Mouse (Mus musculus): ENCODE measurements at regions not wholly inside any gene's neighbourhood (a gene's known extent, or its start where the extent isn't known, plus 50 kb on each side); places are given as distances from the start of the nearest gene placed in this dataset.
A peak's percentile ranks its signal among the peaks of the same experiment; 100 is the strongest.

- no peaks in the 10 kb centered on the region for H3K27me3 ChIP-seq
- WGBS = 89% methylated on average over 1 of the region's 1 CpGs
- no peaks in the 10 kb centered on the region for H3K9me3 ChIP-seq (replicated peaks)
- H3K9ac ChIP-seq = no peak overlapping the region
- no peak overlapping the region for H3K4me3 ChIP-seq
- no peak overlapping the region for H3K27ac ChIP-seq
- no peak overlapping the region for H3K4me2 ChIP-seq
- no peaks in the 10 kb centered on the region for H3K4me1 ChIP-seq
- H3K36me3 ChIP-seq (ENCODE audit: poor library complexity, severe bottlenecking) = no peaks in the 10 kb centered on the region
- ATAC-seq = no peak
These were observed 108.1 kb downstream of the Gm10184 start for GRCm38 (mm10) chr17:89802148-89802547.

GRCm38 (mm10) chr17:89777570-89777969 lies 132.7 kb downstream of the Gm10184 start:
- H3K27ac ChIP-seq = no peak overlapping the region
- WGBS = 92% methylated on average over 3 of the region's 3 CpGs

GRCm38 (mm10) chr17:89766229-89766875 lies 143.9 kb downstream of the Gm10184 start:
- Histone ChIP-seq H3K9ac (no peak overlapping the region), H3K27me3 (no peaks in the 10 kb centered on the region), H3K9me3 (replicated peaks) (no peaks in the 10 kb centered on the region), H3K36me3 (ENCODE audit: poor library complexity, severe bottlenecking) (no peaks in the 10 kb centered on the region), H3K4me1 (no peaks in the 10 kb centered on the region), H3K4me3 (no peak overlapping the region), H3K27ac (no peak overlapping the region), H3K4me2 (no peak overlapping the region)
- 88% methylated on average over 1 of the region's 1 CpGs for WGBS
- no peak for ATAC-seq

More at GRCm38 (mm10) chr17:89777570-89777969, 132.7 kb downstream of the Gm10184 start:
- Histone ChIP-seq H3K4me3 (no peak overlapping the region), H3K36me3 (ENCODE audit: poor library complexity, severe bottlenecking) (no peaks in the 10 kb centered on the region), H3K9ac (no peak overlapping the region), H3K4me1 (no peaks in the 10 kb centered on the region), H3K27me3 (no peaks in the 10 kb centered on the region), H3K9me3 (replicated peaks) (no peaks in the 10 kb centered on the region), H3K4me2 (no peak overlapping the region)
- no peak for ATAC-seq

- Histone ChIP-seq H3K27ac (no peak overlapping the region), H3K27me3 (no peaks in the 10 kb centered on the region), H3K36me3 (ENCODE audit: poor library complexity, severe bottlenecking) (no peaks in the 10 kb centered on the region), H3K4me1 (no peaks in the 10 kb centered on the region), H3K9me3 (replicated peaks) (no peaks in the 10 kb centered on the region), H3K4me3 (no peak overlapping the region), H3K4me2 (no peak overlapping the region), H3K9ac (no peak overlapping the region)
- WGBS = 95% methylated on average over 1 of the region's 1 CpGs
- peak; percentile 53; the same call in 1 of the 2 replicates for ATAC-seq
These were observed 172.8 kb downstream of the Gm10184 start for GRCm38 (mm10) chr17:89737418-89737817.

- H3K36me3 ChIP-seq (ENCODE audit: poor library complexity, severe bottlenecking) = no peaks in the 10 kb centered on the region
- H3K4me2 ChIP-seq = no peak overlapping the region
- H3K9me3 ChIP-seq (replicated peaks) = no peaks in the 10 kb centered on the region
- no peak overlapping the region for H3K4me3 ChIP-seq
- H3K27ac ChIP-seq = no peak overlapping the region
- H3K4me1 ChIP-seq = no peaks in the 10 kb centered on the region
- H3K9ac ChIP-seq = no peak overlapping the region
- WGBS = 58% methylated on average over 3 of the region's 3 CpGs
- ATAC-seq = no peak
- H3K27me3 ChIP-seq = no peaks in the 10 kb centered on the region
These were observed 184.7 kb downstream of the Gm10184 start for GRCm38 (mm10) chr17:89725534-89725933.

GRCm38 (mm10) chr17:89681798-89682197 lies 228.5 kb downstream of the Gm10184 start:
- no peak overlapping the region for H3K4me3 ChIP-seq
- H3K9ac ChIP-seq = no peak overlapping the region
- H3K4me1 ChIP-seq = no peaks in the 10 kb centered on the region
- H3K36me3 ChIP-seq (ENCODE audit: poor library complexity, severe bottlenecking) = no peaks in the 10 kb centered on the region
- H3K9me3 ChIP-seq (replicated peaks) = no peaks in the 10 kb centered on the region
- no peak for ATAC-seq
- no peaks in the 10 kb centered on the region for H3K27me3 ChIP-seq
- no peak overlapping the region for H3K27ac ChIP-seq
- 67% methylated on average over 3 of the region's 3 CpGs for WGBS
- no peak overlapping the region for H3K4me2 ChIP-seq

- WGBS = 16% methylated on average over 4 of the region's 4 CpGs
- H3K9ac ChIP-seq = no peak overlapping the region
- no peak for ATAC-seq
These were observed 251.9 kb downstream of the Gm10184 start for GRCm38 (mm10) chr17:89658326-89658725.

GRCm38 (mm10) chr17:89656211-89656610 lies 254.0 kb downstream of the Gm10184 start:
- WGBS = 88% methylated on average over 4 of the region's 4 CpGs
- no peak for ATAC-seq

More at GRCm38 (mm10) chr17:89658326-89658725, 251.9 kb downstream of the Gm10184 start:
- no peak overlapping the region for H3K27ac ChIP-seq
- no peaks in the 10 kb centered on the region for H3K36me3 ChIP-seq (ENCODE audit: poor library complexity, severe bottlenecking)
- no peak overlapping the region for H3K4me3 ChIP-seq
- H3K4me2 ChIP-seq = no peak overlapping the region
- H3K27me3 ChIP-seq = no peaks in the 10 kb centered on the region
- no peaks in the 10 kb centered on the region for H3K4me1 ChIP-seq
- no peaks in the 10 kb centered on the region for H3K9me3 ChIP-seq (replicated peaks)

GRCm38 (mm10) chr17:89654089-89654813 lies 256.0 kb downstream of the Gm10184 start:
- 64% methylated on average over 5 of the region's 5 CpGs for WGBS
- Histone ChIP-seq H3K4me1 (no peaks in the 10 kb centered on the region), H3K27ac (no peak overlapping the region), H3K9ac (no peak overlapping the region), H3K36me3 (ENCODE audit: poor library complexity, severe bottlenecking) (no peaks in the 10 kb centered on the region), H3K27me3 (no peaks in the 10 kb centered on the region), H3K9me3 (replicated peaks) (no peaks in the 10 kb centered on the region), H3K4me3 (no peak overlapping the region), H3K4me2 (no peak overlapping the region)
- peak; percentile 90 for ATAC-seq

More at GRCm38 (mm10) chr17:89656211-89656610, 254.0 kb downstream of the Gm10184 start:
- no peak overlapping the region for H3K9ac ChIP-seq
- H3K4me1 ChIP-seq = no peaks in the 10 kb centered on the region
- H3K4me3 ChIP-seq = no peak overlapping the region
- H3K27me3 ChIP-seq = no peaks in the 10 kb centered on the region
- H3K4me2 ChIP-seq = no peak overlapping the region
- H3K36me3 ChIP-seq (ENCODE audit: poor library complexity, severe bottlenecking) = no peaks in the 10 kb centered on the region
- H3K27ac ChIP-seq = no peak overlapping the region
- no peaks in the 10 kb centered on the region for H3K9me3 ChIP-seq (replicated peaks)

GRCm38 (mm10) chr17:89646000-89646399 lies 264.2 kb downstream of the Gm10184 start:
- Histone ChIP-seq H3K9ac (no peak overlapping the region), H3K4me3 (no peak overlapping the region), H3K27ac (no peak overlapping the region), H3K27me3 (no peaks in the 10 kb centered on the region), H3K4me1 (no peaks in the 10 kb centered on the region), H3K4me2 (no peak overlapping the region), H3K36me3 (ENCODE audit: poor library complexity, severe bottlenecking) (no peaks in the 10 kb centered on the region), H3K9me3 (replicated peaks) (no peaks in the 10 kb centered on the region)
- no peak for ATAC-seq
- 61% methylated on average over 1 of the region's 1 CpGs for WGBS
